In genomic region chr10:16874131-16874530, GRCm38 (mm10) we compare ENCODE assay signal across 25 mouse cellular contexts.
DNase-seq lines count a peak whose midpoint lies in the region; ATAC-seq and TF ChIP-seq lines count a peak whose summit lies in the region.
"Had no signal": no experiment of that assay in that cellular context is flagged by ENCODE, and none has a peak within 500 bp of the region (broad histone marks: within the 10 kb centered on the region; RNA-seq: fewer than 3 reads in every experiment).

No protein-coding gene starts in this region.

- TF ChIP-seq POLR2A in liver, adult 2 months (IDR thresholded peaks at IDR 0.05; ENCODE audit: extremely low read depth, insufficient read depth, low read length), result no peak

- no peaks in the 10 kb centered on the region for H3K36me3 ChIP-seq in liver, adult 2 months (ENCODE audit: control insufficient read depth, insufficient read depth, low read length)
- H3K36me3 ChIP-seq in liver, embryonic 11.5 days (ENCODE audit: control insufficient read depth, insufficient read depth, low read length), result no peaks in the 10 kb centered on the region
- H3K36me3 ChIP-seq: forebrain, embryonic 12.5 days; hindbrain, embryonic 15.5 days; midbrain, embryonic 15.5 days; neural tube, embryonic 13.5 days had no signal

- no peak for TF ChIP-seq CTCF in liver, adult 2 months (IDR thresholded peaks at IDR 0.05; ENCODE audit: low read depth, low read length)

- no peaks in the 10 kb centered on the region for H3K27me3 ChIP-seq in liver, adult 2 months (ENCODE audit: control insufficient read depth, insufficient read depth, low read length)
- H3K27me3 ChIP-seq in liver, embryonic 11.5 days (replicated peaks; ENCODE audit: control insufficient read depth, insufficient read depth, low read length), result no peaks in the 10 kb centered on the region
- H3K27me3 ChIP-seq: forebrain, embryonic 12.5 days; hindbrain, embryonic 15.5 days; midbrain, embryonic 15.5 days; neural tube, embryonic 13.5 days; Patski had no signal

- no peaks in the 10 kb centered on the region for H3K79me2 ChIP-seq in liver, adult 2 months (ENCODE audit: control insufficient read depth, insufficient read depth, low read length)

- intact Hi-C loops in left cerebral cortex, postnatal 25 days (cut with DNase I), result no loop called here

- H3K4me2 ChIP-seq in liver, embryonic 11.5 days, result no peak overlapping the region
- H3K4me2 ChIP-seq: forebrain, embryonic 12.5 days; heart, embryonic 11.5 days; hindbrain, embryonic 15.5 days; midbrain, embryonic 15.5 days; neural tube, embryonic 13.5 days had no signal

- ATAC-seq in liver, embryonic 11.5 days (replicated peaks; ENCODE audit: low FRiP score), result no peak
- ATAC-seq: liver, postnatal 0 days; midbrain, embryonic 15.5 days; Patski had no signal

- H3K4me1 ChIP-seq in liver, adult 2 months (ENCODE audit: control insufficient read depth, insufficient read depth, low read length), result no peaks in the 10 kb centered on the region
- H3K4me1 ChIP-seq in liver, embryonic 11.5 days (replicated peaks; ENCODE audit: control insufficient read depth, insufficient read depth, low read length), result no peaks in the 10 kb centered on the region
- H3K4me1 ChIP-seq: forebrain, embryonic 12.5 days; hindbrain, embryonic 15.5 days; midbrain, embryonic 15.5 days; neural tube, embryonic 13.5 days had no signal

- peak; percentile 46 for DNase-seq in liver, adult 2 months (ENCODE audit: extremely low read depth, low read depth, low spot score)
- no peak for DNase-seq in liver, embryonic 11.5 days (ENCODE audit: low spot score)
- DNase-seq in 3T3-L1 (ENCODE audit: low read depth, low spot score), result peak; percentile 91
- DNase-seq in Muller cell, postnatal 12 days (ENCODE audit: inconsistent ontology term), result peak; percentile 36
- peak; percentile 18 for DNase-seq in lung, postnatal 36 days
- DNase-seq in left cerebral cortex, postnatal 25 days (ENCODE audit: low spot score in 2 of 2), result no peak
- DNase-seq in gastrocnemius, postnatal 10 days, result no peak
- DNase-seq: adrenal gland, postnatal 36 days; cerebellum, adult 11 months; cerebellum, adult 9-11 months; gastrocnemius, adult 2 months; kidney, adult 9 months; kidney, postnatal 4 days; liver; liver, postnatal 0 days; retina, postnatal 1 day; right cerebral cortex, postnatal 25 days; spleen, adult 18-20 months had no signal

- 73% methylated on average over 3 of the region's 3 CpGs for WGBS in liver, adult 2 months
- 52% methylated on average over 3 of the region's 3 CpGs for WGBS in liver, embryonic 11.5 days

- H3K9me3 ChIP-seq in liver, embryonic 11.5 days (ENCODE audit: control insufficient read depth, low read length), result no peaks in the 10 kb centered on the region
- H3K9me3 ChIP-seq: forebrain, embryonic 12.5 days; hindbrain, embryonic 15.5 days; midbrain, embryonic 15.5 days; neural tube, embryonic 13.5 days had no signal

- no peak overlapping the region for H3K9ac ChIP-seq in liver, adult 2 months (ENCODE audit: low read depth, low read length)
- no peak overlapping the region for H3K9ac ChIP-seq in liver, embryonic 11.5 days (ENCODE audit: low read depth, low read length)
- H3K9ac ChIP-seq: forebrain, embryonic 12.5 days; hindbrain, embryonic 15.5 days; liver, postnatal 0 days; midbrain, embryonic 15.5 days; neural tube, embryonic 13.5 days had no signal

- H3K27ac ChIP-seq in liver, adult 2 months (replicated peaks; ENCODE audit: insufficient read depth, low read depth, low read length), result no peak overlapping the region
- no peak overlapping the region for H3K27ac ChIP-seq in liver, embryonic 11.5 days (ENCODE audit: low read depth, low read length)
- H3K27ac ChIP-seq: forebrain, embryonic 12.5 days; gastrocnemius, adult 2 months; hindbrain, embryonic 15.5 days; midbrain, embryonic 15.5 days; neural tube, embryonic 13.5 days had no signal

- H3K4me3 ChIP-seq in liver, adult 2 months (ENCODE audit: insufficient read depth, low read depth, low read length), result no peak overlapping the region
- H3K4me3 ChIP-seq in liver, embryonic 11.5 days (ENCODE audit: low read depth, low read length), result no peak overlapping the region
- H3K4me3 ChIP-seq: erythroblast, embryonic 14.5 days; forebrain, embryonic 12.5 days; gastrocnemius, adult 2 months; hindbrain, embryonic 15.5 days; midbrain, embryonic 15.5 days; neural tube, embryonic 13.5 days had no signal

Comparison
In these comparisons a context has a peak if more than half of its experiments do, and no peak if none do; other contexts are left out.
1. DNase-seq: peak in liver, adult 2 months (single experiment), 3T3-L1 (single experiment), Muller cell, postnatal 12 days (single experiment) and lung, postnatal 36 days (single experiment); none in liver, embryonic 11.5 days (single experiment), left cerebral cortex, postnatal 25 days (0 of 2) and gastrocnemius, postnatal 10 days (single experiment).